ENCODE assay signal across 20 mouse cellular contexts in the genomic region with DNA sequence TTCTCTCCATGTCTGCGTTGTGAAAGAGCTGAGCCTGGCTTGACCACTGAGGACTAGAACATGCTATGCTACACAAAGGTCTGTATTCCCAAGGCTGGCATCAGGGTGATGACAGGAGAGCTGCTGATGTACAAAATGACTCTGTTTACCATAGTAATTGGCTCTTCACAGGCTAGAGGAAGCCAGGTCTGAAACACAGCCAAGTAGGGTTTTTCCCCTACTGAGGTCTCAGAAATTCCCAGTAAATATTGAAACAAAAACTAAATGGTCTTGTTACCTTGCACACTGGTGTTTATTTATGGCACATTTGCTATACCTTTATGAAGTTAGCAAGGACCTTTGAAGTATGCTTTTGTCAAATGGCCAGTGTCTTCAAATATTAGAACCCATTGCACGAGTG.
DNase-seq lines count a peak whose midpoint lies in the region; ATAC-seq and TF ChIP-seq lines count a peak whose summit lies in the region.
"Had no signal": no experiment of that assay in that cellular context is flagged by ENCODE, and none has a peak within 500 bp of the region (broad histone marks: within the 10 kb centered on the region; RNA-seq: fewer than 3 reads in every experiment).

No protein-coding gene starts in this region.

- DNase-seq in heart, adult 11 months, result peak; percentile 78
- no peak for DNase-seq in heart, embryonic 10.5 days (ENCODE audit: low spot score)
- DNase-seq in lung, postnatal 36 days, result peak; percentile 4
- no peak for DNase-seq in lung, postnatal 0 days (ENCODE audit: low spot score)
- peak; percentile 12 for DNase-seq in Patski (ENCODE audit: low read depth, low spot score)
- peak; percentile 5 for DNase-seq in induced T-regulatory cell, adult 2 months (ENCODE audit: low read depth)
- no peak for DNase-seq in right cerebral cortex, adult 2 months (ENCODE audit: low spot score in 2 of 2)
- no peak for DNase-seq in limb, embryonic 10.5 days (ENCODE audit: low spot score)
- DNase-seq: cerebellum, adult 2 months; cerebellum, postnatal 10 days; gastrocnemius, postnatal 14 days had no signal

- no peaks in the 10 kb centered on the region for H3K36me3 ChIP-seq in heart, embryonic 10.5 days
- H3K36me3 ChIP-seq in lung, postnatal 0 days (ENCODE audit: insufficient read depth, low read length), result no peaks in the 10 kb centered on the region
- H3K36me3 ChIP-seq in limb, embryonic 10.5 days, result no peaks in the 10 kb centered on the region
- H3K36me3 ChIP-seq: embryonic facial prominence, embryonic 10.5 days; forebrain, embryonic 12.5 days; hindbrain, embryonic 10.5 days had no signal

- 83% methylated on average over 2 of the region's 2 CpGs for WGBS in heart, embryonic 10.5 days
- 67% methylated on average over 2 of the region's 2 CpGs for WGBS in lung, postnatal 0 days
- WGBS in limb, embryonic 10.5 days, result 90% methylated on average over 2 of the region's 2 CpGs

- H3K4me3 ChIP-seq in heart, embryonic 10.5 days, result no peak overlapping the region
- no peak overlapping the region for H3K4me3 ChIP-seq in lung, postnatal 0 days (ENCODE audit: low read depth, low read length)
- no peak overlapping the region for H3K4me3 ChIP-seq in limb, embryonic 10.5 days
- H3K4me3 ChIP-seq: embryonic facial prominence, embryonic 10.5 days; erythroblast, embryonic 14.5 days; forebrain, embryonic 12.5 days; hindbrain, embryonic 10.5 days had no signal

- CTCF ChIA-PET in Patski (lab: Charles Lee), result interaction anchor here (1.0 kb wide), 1 partner anchor 164 kb away, joined by 3 read pairs; no protein-coding TSS in a partner anchor

- no peak overlapping the region for H3K4me2 ChIP-seq in lung, postnatal 0 days (replicated peaks; ENCODE audit: low read depth, low read length)
- H3K4me2 ChIP-seq: forebrain, embryonic 12.5 days; heart, embryonic 11.5 days; hindbrain, embryonic 14.5 days had no signal

- H3K27ac ChIP-seq in heart, embryonic 10.5 days, result no peak overlapping the region
- H3K27ac ChIP-seq in lung, postnatal 0 days (ENCODE audit: low read length), result no peak overlapping the region
- no peak overlapping the region for H3K27ac ChIP-seq in limb, embryonic 10.5 days
- H3K27ac ChIP-seq: embryonic facial prominence, embryonic 10.5 days; forebrain, embryonic 12.5 days; hindbrain, embryonic 10.5 days; hindbrain, embryonic 14.5 days had no signal

- POLR2A ChIA-PET in Patski (lab: Charles Lee), result no interaction called here

- in situ Hi-C loops in Patski (cut with MboI; ENCODE audit: low pct_unique_long_range_greater_than_20kb), result no loop called here

- H3K9ac ChIP-seq in lung, postnatal 0 days (replicated peaks; ENCODE audit: low read depth), result no peak overlapping the region
- H3K9ac ChIP-seq: forebrain, embryonic 12.5 days; hindbrain, embryonic 14.5 days had no signal

- no peaks in the 10 kb centered on the region for H3K4me1 ChIP-seq in heart, embryonic 10.5 days
- H3K4me1 ChIP-seq in lung, postnatal 0 days (ENCODE audit: insufficient read depth, low read depth, low read length), result no peaks in the 10 kb centered on the region
- no peaks in the 10 kb centered on the region for H3K4me1 ChIP-seq in limb, embryonic 10.5 days
- H3K4me1 ChIP-seq: embryonic facial prominence, embryonic 10.5 days; forebrain, embryonic 12.5 days; hindbrain, embryonic 10.5 days had no signal

- ATAC-seq in lung, postnatal 0 days, result no peak
- ATAC-seq in Patski, result no peak
- ATAC-seq: activated CD4-positive, CD25-positive, alpha-beta regulatory T cell, adult 4 months; forebrain, embryonic 16.5 days; intestine, embryonic 16.5 days had no signal

- H3K9me3 ChIP-seq in heart, embryonic 10.5 days, result no peaks in the 10 kb centered on the region
- H3K9me3 ChIP-seq in lung, postnatal 0 days (ENCODE audit: low read length), result no peaks in the 10 kb centered on the region
- H3K9me3 ChIP-seq in limb, embryonic 10.5 days (replicated peaks), result no peaks in the 10 kb centered on the region
- H3K9me3 ChIP-seq: embryonic facial prominence, embryonic 10.5 days; forebrain, embryonic 12.5 days; hindbrain, embryonic 10.5 days had no signal

- no peak for TF ChIP-seq EP300 in lung, postnatal 0 days (IDR thresholded peaks at IDR 0.05)

- H3K27me3 ChIP-seq in heart, embryonic 10.5 days (ENCODE audit: insufficient read depth, poor library complexity, severe bottlenecking), result no peaks in the 10 kb centered on the region
- no peaks in the 10 kb centered on the region for H3K27me3 ChIP-seq in lung, postnatal 0 days (replicated peaks; ENCODE audit: insufficient read depth, low read length)
- H3K27me3 ChIP-seq in Patski, result no peaks in the 10 kb centered on the region
- H3K27me3 ChIP-seq in limb, embryonic 10.5 days (ENCODE audit: low read depth, poor library complexity, severe bottlenecking), result no peaks in the 10 kb centered on the region
- H3K27me3 ChIP-seq: forebrain, embryonic 12.5 days had no signal

- TF ChIP-seq CTCF in lung, postnatal 0 days (IDR thresholded peaks at IDR 0.05), result no peak
- no peak for TF ChIP-seq CTCF in Patski (IDR thresholded peaks at IDR 0.05)

Comparison
In these comparisons a context has a peak if more than half of its experiments do, and no peak if none do; other contexts are left out.
1. DNase-seq: peak in heart, adult 11 months (single experiment), lung, postnatal 36 days (single experiment), Patski (single experiment) and induced T-regulatory cell, adult 2 months (single experiment); none in heart, embryonic 10.5 days (single experiment), lung, postnatal 0 days (single experiment), right cerebral cortex, adult 2 months (0 of 2) and limb, embryonic 10.5 days (single experiment).